Mouse (Mus musculus) myocyte (in vitro differentiated cells): Measurements from ENCODE around the gene Tcirg1. TPM values are rescaled to one million over a fixed set of nuclear protein-coding genes. Genes with fewer than 3 reads are reported as not detected.

Experiments
- H3K27me3 ChIP-seq: one replicate; pipeline ENCODE4 v1.6.1; 2011; ENCODE audit not compliant: control insufficient read depth, insufficient read depth, insufficient read length
- H3K36me3 ChIP-seq: one replicate; pipeline ENCODE4 v1.6.1; 2011; ENCODE audit not compliant: control insufficient read depth, insufficient read depth
- H3K4me2 ChIP-seq: one replicate; pipeline ENCODE4 v1.6.1; 2011; ENCODE audit warnings: low read depth, control low read depth
- H3K4me3 ChIP-seq: one replicate; pipeline ENCODE4 v1.5.1; 2011; ENCODE audit warnings: mild to moderate bottlenecking, control low read depth, moderate library complexity
- H3K79me2 ChIP-seq: one replicate; pipeline ENCODE4 v1.6.1; 2011; ENCODE audit not compliant: control insufficient read depth, insufficient read depth
- H3ac ChIP-seq: one replicate; pipeline ENCODE4 v1.6.1; 2011; ENCODE audit not compliant: control insufficient read depth, insufficient read length
- MYOG ChIP-seq, 3 experiments: IDR thresholded peaks; one replicate each; pipeline ENCODE4 v1.6.1; 2011; ENCODE audit warnings: control low read depth in 2 of 3, low read depth in 2 of 3, mild to moderate bottlenecking in 2 of 3; ENCODE audit not compliant: insufficient read length in 2 of 3, control insufficient read depth in 1 of 3, insufficient read depth in 1 of 3
- POLR2A ChIP-seq: IDR thresholded peaks from one replicate; pipeline ENCODE4 v1.6.1; 2011; ENCODE audit warnings: low read depth, mild to moderate bottlenecking, control low read depth, moderate library complexity; ENCODE audit not compliant: insufficient read length
- POLR2AphosphoS2 ChIP-seq: IDR thresholded peaks from one replicate; pipeline ENCODE4 v1.6.1; 2011; ENCODE audit warnings: low read depth, control low read depth; ENCODE audit not compliant: insufficient read length
- SRF ChIP-seq: IDR thresholded peaks from one replicate; pipeline ENCODE4 v1.6.1; 2011; ENCODE audit warnings: low read depth; ENCODE audit not compliant: control insufficient read depth, insufficient read length
- polyA plus RNA-seq: library from polyadenylated mRNA; unstranded; fragments of >200 nt; fragmentation: generic; extraction: Trizol; gene quantifications from one replicate; pipeline ENCODE4 v1.2.1, GENCODE M21; 2012; ENCODE audit warnings: missing spikeins

Tcirg1 gene
- polyA plus RNA-seq, 1 experiment: 50.9 TPM

- TF ChIP-seq POLR2A: no peak
- no peak for TF ChIP-seq POLR2AphosphoS2
- TF ChIP-seq SRF: no peak
- no peak for TF ChIP-seq MYOG (IDR thresholded peaks at IDR 0.05; ENCODE audit: control insufficient read depth in 1 of 3, insufficient read depth in 1 of 3, insufficient read length in 2 of 3, low read depth in 2 of 3)
- H3K27me3 ChIP-seq: no peaks in the 10 kb centered on the region
- H3K79me2 ChIP-seq: no peaks in the 10 kb centered on the region
- no peak overlapping the region for H3ac ChIP-seq
- H3K4me3 ChIP-seq: no peak overlapping the region
- no peak overlapping the region for H3K4me2 ChIP-seq
- H3K36me3 ChIP-seq: no peaks in the 10 kb centered on the region
Measured at GRCm38 (mm10) chr19:3846676-3847604, 60.0 kb downstream of the Tcirg1 start.

Other genes starting within 250 kb of the Tcirg1 start
- gene Lrp5, start 220.6 kb downstream of the Tcirg1 start, polyA plus RNA-seq: 42.5 TPM
- 51.1 TPM for gene 1810055G02Rik, start 198.8 kb downstream of the Tcirg1 start, polyA plus RNA-seq
- 8.0 TPM for gene Kmt5b, start 139.7 kb downstream of the Tcirg1 start, polyA plus RNA-seq
- gene Chka, start 55.4 kb downstream of the Tcirg1 start, polyA plus RNA-seq: 35.5 TPM
- 482 TPM for gene Ndufs8, start 5.6 kb upstream of the Tcirg1 start, polyA plus RNA-seq
- 51.8 TPM for gene Aldh3b1, start 22.7 kb upstream of the Tcirg1 start, polyA plus RNA-seq
- 4.0 TPM for gene Unc93b1, start 28.1 kb upstream of the Tcirg1 start, polyA plus RNA-seq
- 1.2 TPM for gene Aldh3b3, start 51.5 kb upstream of the Tcirg1 start, polyA plus RNA-seq
- 0.11 TPM for gene Aldh3b2, start 65.2 kb upstream of the Tcirg1 start, polyA plus RNA-seq
- 6.3 TPM for gene Acy3, start 79.4 kb upstream of the Tcirg1 start, polyA plus RNA-seq
- 0.04 TPM for gene Tbx10, start 85.6 kb upstream of the Tcirg1 start, polyA plus RNA-seq
- 36.9 TPM for gene Nudt8, start 93.4 kb upstream of the Tcirg1 start, polyA plus RNA-seq
- gene Gm49405, start 93.5 kb upstream of the Tcirg1 start, polyA plus RNA-seq: 0.50 TPM
- 2.5 TPM for gene Doc2g, start 96.2 kb upstream of the Tcirg1 start, polyA plus RNA-seq
- 405 TPM for gene Ndufv1, start 105.7 kb upstream of the Tcirg1 start, polyA plus RNA-seq
- gene Gstp1, start 130.9 kb upstream of the Tcirg1 start, polyA plus RNA-seq: 768 TPM
- gene Gstp2, start 138.9 kb upstream of the Tcirg1 start, polyA plus RNA-seq: 6.7 TPM
- gene Gstp3, start 152.4 kb upstream of the Tcirg1 start, polyA plus RNA-seq: 0.25 TPM
- gene Cabp2, start 174.4 kb upstream of the Tcirg1 start, polyA plus RNA-seq: not detected
- 148 TPM for gene Cdk2ap2, start 190.0 kb upstream of the Tcirg1 start, polyA plus RNA-seq
- gene Pitpnm1, start 192.9 kb upstream of the Tcirg1 start, polyA plus RNA-seq: 42.3 TPM
- 250 TPM for gene Aip, start 218.7 kb upstream of the Tcirg1 start, polyA plus RNA-seq
- not detected for gene Gpr152, start 232.7 kb upstream of the Tcirg1 start, polyA plus RNA-seq
- 0.10 TPM for gene Cabp4, start 236.9 kb upstream of the Tcirg1 start, polyA plus RNA-seq
- gene Coro1b, start 241.5 kb upstream of the Tcirg1 start, polyA plus RNA-seq: 238 TPM
- gene Ptprcap, start 246.5 kb upstream of the Tcirg1 start, polyA plus RNA-seq: 4.9 TPM